Mouse (Mus musculus) kidney, postnatal 0 days (tissue): ENCODE measurements around the gene Bbs2. TPM values are rescaled to one million over a fixed set of nuclear protein-coding genes. Genes with fewer than 3 reads are reported as not detected.

Source experiments
- ATAC-seq: fragments of 200-750 bp; cut with Nextera tagmentation; replicated peaks from 2 replicates; pipeline ENCODE4 v1.8.0; 2017; ENCODE audit warnings: low read depth, moderate number of reproducible peaks, moderate TSS enrichment, moderate library complexity; ENCODE audit not compliant: low FRiP score
- DNase-seq: peaks from one replicate; pipeline ENCODE4 v3.0.0-alpha.2; 2016; ENCODE audit warnings: low spot score
- H3K27ac ChIP-seq: fragments of 300-500 bp; sonication (generic); 2 replicates; pipeline ENCODE4 v1.5.1; 2014; ENCODE audit warnings: mild to moderate bottlenecking
- H3K27me3 ChIP-seq: fragments of 300-500 bp; sonication (generic); 2 replicates; pipeline ENCODE4 v1.6.1; 2014; ENCODE audit warnings: low read length, mixed read lengths; ENCODE audit not compliant: insufficient read depth
- H3K36me3 ChIP-seq: fragments of 300-500 bp; sonication (generic); 2 replicates; pipeline ENCODE4 v1.6.1; 2014; ENCODE audit warnings: low read length, mixed read lengths; ENCODE audit not compliant: insufficient read depth
- H3K4me1 ChIP-seq: fragments of 300-500 bp; sonication (generic); replicated peaks from 2 replicates; pipeline ENCODE4 v1.6.1; 2014; ENCODE audit warnings: antibody characterized with exemption, low read length, mixed read lengths; ENCODE audit not compliant: insufficient read depth
- H3K4me2 ChIP-seq: fragments of 300-500 bp; sonication (generic); 2 replicates; pipeline ENCODE4 v1.6.1; 2014; ENCODE audit warnings: mild to moderate bottlenecking, low read length, moderate library complexity, mixed read lengths
- H3K4me3 ChIP-seq: fragments of 300-500 bp; sonication (generic); replicated peaks from 2 replicates; pipeline ENCODE4 v1.5.1; 2014; ENCODE audit warnings: low read depth, low read length
- H3K9ac ChIP-seq: fragments of 300-500 bp; sonication (generic); 2 replicates; pipeline ENCODE4 v1.6.1; 2014; ENCODE audit warnings: low read depth, low read length
- H3K9me3 ChIP-seq: fragments of 300-500 bp; sonication (generic); replicated peaks from 2 replicates; pipeline ENCODE4 v1.6.1; 2016; ENCODE audit warnings: low read length, inconsistent platforms, mixed read lengths
- CTCF ChIP-seq: IDR thresholded peaks from 2 replicates; pipeline ENCODE4 v1.5.1; 2016; ENCODE audit warnings: antibody characterized with exemption, low read depth, mild to moderate bottlenecking, moderate library complexity
- WGBS: fragments of 180-500 bp; shearing (Covaris S2); extraction: QIAGEN DNeasy Blood & Tissue Kit; methylation state at CpG from one replicate; pipeline ENCODE4 v1.1.7; 2014; 5-methylcytosine and 5-hydroxymethylcytosine counted together
- polyA plus RNA-seq: library from polyadenylated mRNA; unstranded; fragments of >200 nt; fragmentation: Nextera tagmentation; extraction: Ambion mirVana; gene quantifications from 2 replicates; pipeline ENCODE4 v1.2.1, GENCODE M21; 2015

The Bbs2 gene
- polyA plus RNA-seq, 1 experiment from 2014 or later, result 14.2 TPM

DNA sequence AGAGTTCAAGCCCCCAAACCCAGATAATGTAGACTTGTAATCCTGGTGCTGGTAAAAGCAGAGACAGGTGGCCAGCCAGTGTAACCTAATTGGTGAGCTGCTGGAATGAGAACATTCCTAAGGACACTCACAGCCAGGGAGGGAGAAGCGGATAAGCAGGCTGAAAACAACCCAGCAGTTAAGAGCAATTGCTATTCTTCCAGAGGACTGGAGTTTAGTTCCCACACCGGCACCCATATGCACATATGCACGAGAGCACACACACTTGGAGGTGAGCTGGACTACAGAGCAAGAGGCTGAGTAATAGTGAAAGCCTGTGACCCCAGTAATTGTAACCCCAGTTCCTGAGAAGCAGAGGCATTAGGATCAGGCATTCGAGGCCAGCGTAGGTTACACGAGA is 74.8 kb downstream of the Bbs2 start:
- Histone ChIP-seq H3K27ac (no peak overlapping the region), H3K4me3 (no peak overlapping the region), H3K4me2 (no peak overlapping the region), H3K9me3 (no peaks in the 10 kb centered on the region), H3K4me1 (no peaks in the 10 kb centered on the region), H3K36me3 (peaks cover 40% of the 10 kb centered on the region), H3K27me3 (no peaks in the 10 kb centered on the region), H3K9ac (no peak overlapping the region)
- ATAC-seq, result no peak
- WGBS, result 97% methylated on average over 6 of the region's 6 CpGs
- no peak for TF ChIP-seq CTCF
- no peak for DNase-seq

Other genes starting within 250 kb of the Bbs2 start
- 65.8 and 71.7 TPM in 2 replicates for gene Amfr, start 86.1 kb downstream of the Bbs2 start, polyA plus RNA-seq
- gene Nudt21, start 61.9 kb downstream of the Bbs2 start, polyA plus RNA-seq, result 106 TPM in 2 replicates
- gene Ogfod1, start 61.7 kb downstream of the Bbs2 start, polyA plus RNA-seq, result 5.8 and 6.1 TPM in 2 replicates
- gene Mt4, start 38.3 kb upstream of the Bbs2 start, polyA plus RNA-seq, result not detected in 2 replicates
- gene Mt3, start 53.7 kb upstream of the Bbs2 start, polyA plus RNA-seq, result 2.2 and 2.7 TPM in 2 replicates
- 98.3 and 113 TPM in 2 replicates for gene Mt2, start 73.7 kb upstream of the Bbs2 start, polyA plus RNA-seq
- 499 and 556 TPM in 2 replicates for gene Mt1, start 80.2 kb upstream of the Bbs2 start, polyA plus RNA-seq
- 45.0 and 53.6 TPM in 2 replicates for gene Nup93, start 115.6 kb upstream of the Bbs2 start, polyA plus RNA-seq
- 44.6 and 45.6 TPM in 2 replicates for gene Slc12a3, start 230.3 kb upstream of the Bbs2 start, polyA plus RNA-seq